ENCODE assay signal across 8 mouse cellular contexts in genomic region chr7:101050724-101051550, GRCm38 (mm10). TPM values are rescaled to one million over a fixed set of nuclear protein-coding genes. Genes with fewer than 3 reads are reported as not detected.
A peak's percentile ranks its signal among the peaks of the same experiment; 100 is the strongest.
DNase-seq lines count a peak whose midpoint lies in the region; ATAC-seq and TF ChIP-seq lines count a peak whose summit lies in the region.

No protein-coding gene starts in this region.

- DNase-seq in kidney, postnatal 0 days (ENCODE audit: low spot score), result no peak
- no peak for DNase-seq in kidney, postnatal 10 days
- DNase-seq in 416B (ENCODE audit: low read depth), result peak; percentile 93
- peak; percentile 46 for DNase-seq in adrenal gland, postnatal 14 days
- DNase-seq in left cerebral cortex, postnatal 36 days (ENCODE audit: low spot score in 2 of 2), result no peak
- DNase-seq in yolk sac, embryonic 10.5 days (ENCODE audit: low spot score), result no peak
- DNase-seq in left cerebral cortex, adult 18-20 months (ENCODE audit: low spot score in 2 of 2), result no peak

- no peaks in the 10 kb centered on the region for H3K27me3 ChIP-seq in kidney, postnatal 0 days (ENCODE audit: insufficient read depth, low read length)
- no peaks in the 10 kb centered on the region for H3K27me3 ChIP-seq in intestine, embryonic 15.5 days (replicated peaks)

- no peak for TF ChIP-seq CTCF in kidney, postnatal 0 days (IDR thresholded peaks at IDR 0.05; ENCODE audit: low read depth)

- H3K36me3 ChIP-seq in kidney, postnatal 0 days (ENCODE audit: insufficient read depth, low read length), result no peaks in the 10 kb centered on the region
- H3K36me3 ChIP-seq in intestine, embryonic 15.5 days, result no peaks in the 10 kb centered on the region

- intact Hi-C loops in left cerebral cortex, postnatal 36 days (cut with DNase I), result loop anchor here (2.0 kb wide), 2 partner anchors 106 to 144 kb away; no protein-coding TSS in a partner anchor

- H3K27ac ChIP-seq in kidney, postnatal 0 days, result no peak overlapping the region
- H3K27ac ChIP-seq in intestine, embryonic 15.5 days, result no peak overlapping the region

- 0 out of 2 replicates have a peak, but pooled peaks cover 4% of the 10 kb centered on the region for H3K4me1 ChIP-seq in kidney, postnatal 0 days (replicated peaks; ENCODE audit: insufficient read depth, low read length)
- peaks cover 10% of the 10 kb centered on the region; the same call in 1 of the 2 replicates for H3K4me1 ChIP-seq in intestine, embryonic 15.5 days (replicated peaks)

- H3K4me2 ChIP-seq in kidney, postnatal 0 days (ENCODE audit: low read length), result no peak overlapping the region
- no peak overlapping the region for H3K4me2 ChIP-seq in intestine, embryonic 15.5 days (replicated peaks)

- H3K9me3 ChIP-seq in kidney, postnatal 0 days (replicated peaks; ENCODE audit: low read length), result no peaks in the 10 kb centered on the region
- H3K9me3 ChIP-seq in intestine, embryonic 15.5 days, result no peaks in the 10 kb centered on the region

- ATAC-seq in kidney, postnatal 0 days (replicated peaks; ENCODE audit: low FRiP score, low read depth), result peak; percentile 27; the same call in 1 of the 2 replicates
- ATAC-seq in intestine, embryonic 15.5 days, result peak; percentile 34; the same call in 1 of the 2 replicates

- H3K9ac ChIP-seq in kidney, postnatal 0 days (ENCODE audit: low read depth, low read length), result no peak overlapping the region
- H3K9ac ChIP-seq in intestine, embryonic 15.5 days, result no peak overlapping the region

- WGBS in kidney, postnatal 0 days, result 54% methylated on average over 13 of the region's 13 CpGs
- WGBS in intestine, embryonic 15.5 days, result 67% methylated on average over 13 of the region's 13 CpGs

- H3K4me3 ChIP-seq in kidney, postnatal 0 days (replicated peaks; ENCODE audit: low read depth, low read length), result no peak overlapping the region
- no peak overlapping the region for H3K4me3 ChIP-seq in intestine, embryonic 15.5 days (replicated peaks)

RNA-seq across cellular contexts. Expression of gene P2ry2, which starts 38.3 kb away (rescaled TPM):
- polyA plus RNA-seq in kidney, postnatal 0 days (2015; fragmentation: Nextera tagmentation; extraction: Ambion mirVana), result 4.0 and 4.2 TPM in 2 replicates
- total RNA-seq in adrenal gland, postnatal 14 days (2021), result 4.3 and 5.0 TPM in 2 replicates
- polyA plus RNA-seq in intestine, embryonic 15.5 days (2015; fragmentation: Nextera tagmentation; extraction: Ambion mirVana), result 2.7 TPM in 2 replicates
- under 1 TPM; 0.57 to 0.91 TPM for total RNA-seq in left cerebral cortex, postnatal 36 days (2021)
- total RNA-seq in left cerebral cortex, adult 18-20 months (2021), result 1 to 10 TPM; 1.5 to 1.6 TPM

RNA-seq across cellular contexts. Expression of gene Fchsd2, which starts 41.7 kb away (rescaled TPM):
- 15.9 and 16.5 TPM in 2 replicates for polyA plus RNA-seq in kidney, postnatal 0 days (2015; fragmentation: Nextera tagmentation; extraction: Ambion mirVana)
- 21.6 and 31.8 TPM in 2 replicates for total RNA-seq in adrenal gland, postnatal 14 days (2021)
- 20.3 and 21.0 TPM in 2 replicates for polyA plus RNA-seq in intestine, embryonic 15.5 days (2015; fragmentation: Nextera tagmentation; extraction: Ambion mirVana)
- 10 to 100 TPM; 31.3 to 41.8 TPM for total RNA-seq in left cerebral cortex, postnatal 36 days (2021)
- total RNA-seq in left cerebral cortex, adult 18-20 months (2021), result 10 to 100 TPM; 38.2 to 40.2 TPM

Comparison
In these comparisons a context has a peak if more than half of its experiments do, and no peak if none do; other contexts are left out.
1. DNase-seq: peak in 416B (single experiment) and adrenal gland, postnatal 14 days (single experiment); none in kidney, postnatal 0 days (single experiment), kidney, postnatal 10 days (single experiment), left cerebral cortex, postnatal 36 days (0 of 2), yolk sac, embryonic 10.5 days (single experiment) and left cerebral cortex, adult 18-20 months (0 of 2).